Mouse (Mus musculus) MEL (cell line): ENCODE measurements around the gene Traf3ip2. TPM values are rescaled to one million over a fixed set of nuclear protein-coding genes. Genes with fewer than 3 reads are reported as not detected.

Experiments
- DNase-seq: peaks from one replicate; pipeline ENCODE4 v3.0.0; 2011; ENCODE audit warnings: low read depth, low spot score
- H3K27ac ChIP-seq: 2 replicates; pipeline ENCODE4 v1.5.1; 2012; ENCODE audit warnings: low read depth, mild to moderate bottlenecking, control low read depth, low read length, moderate library complexity; ENCODE audit not compliant: control insufficient read depth
- H3K27me3 ChIP-seq, 2 experiments: fragments of 150-350 bp in 1 of 2; sonication (generic) in 1 of 2; 2 replicates each; pipeline ENCODE4 v1.6.1; 2012; ENCODE audit warnings: low read length in 2 of 2, mild to moderate bottlenecking in 2 of 2, improper control_type of control experiment in 1 of 2, moderate library complexity in 1 of 2; ENCODE audit not compliant: insufficient read depth in 2 of 2, control insufficient read depth in 1 of 2
- H3K36me3 ChIP-seq, 2 experiments: 2 replicates each; pipeline ENCODE4 v1.6.1; 2012 to 2014; ENCODE audit warnings: low read length in 2 of 2, improper control_type of control experiment in 1 of 2, inconsistent platforms in 1 of 2, mild to moderate bottlenecking in 1 of 2; ENCODE audit not compliant: insufficient read depth in 2 of 2, control insufficient read depth in 1 of 2
- H3K4me1 ChIP-seq, 2 experiments: fragments of 150-350 bp in 1 of 2; sonication (generic) in 1 of 2; 2 replicates each; pipeline ENCODE4 v1.6.1; 2012; ENCODE audit warnings: low read length in 2 of 2, improper control_type of control experiment in 1 of 2, mild to moderate bottlenecking in 1 of 2; ENCODE audit not compliant: insufficient read depth in 2 of 2, control insufficient read depth in 1 of 2
- H3K4me3 ChIP-seq, 2 experiments: fragments of 150-350 bp in 1 of 2; sonication (generic) in 1 of 2; 2 replicates each; pipeline ENCODE4 v1.5.1; 2012; ENCODE audit warnings: low read depth in 2 of 2, low read length in 2 of 2, mild to moderate bottlenecking in 2 of 2, moderate library complexity in 2 of 2, control low read depth in 1 of 2, improper control_type of control experiment in 1 of 2; ENCODE audit not compliant: control insufficient read depth in 1 of 2, insufficient read depth in 1 of 2
- H3K79me2 ChIP-seq: 2 replicates; pipeline ENCODE4 v1.6.1; 2012; ENCODE audit warnings: mild to moderate bottlenecking, low read length, moderate library complexity; ENCODE audit not compliant: control insufficient read depth, poor library complexity, insufficient read depth
- H3K9ac ChIP-seq: 2 replicates; pipeline ENCODE4 v1.6.1; 2012; ENCODE audit warnings: low read depth, mild to moderate bottlenecking, control low read depth, low read length, moderate library complexity; ENCODE audit not compliant: control insufficient read depth, poor library complexity, severe bottlenecking
- H3K9me3 ChIP-seq: fragments of 150-350 bp; sonication (generic); replicated peaks from 2 replicates; pipeline ENCODE4 v1.6.1; 2012; ENCODE audit warnings: mild to moderate bottlenecking, low read length, improper control_type of control experiment, moderate library complexity; ENCODE audit not compliant: insufficient read depth
- CHD1 ChIP-seq: IDR thresholded peaks from 2 replicates; pipeline ENCODE4 v1.6.1; 2012; ENCODE audit warnings: low read depth, mild to moderate bottlenecking, inconsistent platforms, low read length, improper control_type of control experiment
- E2F4 ChIP-seq: IDR thresholded peaks from 2 replicates; pipeline ENCODE4 v1.6.1; 2011; ENCODE audit warnings: low read depth, low read length, improper control_type of control experiment, borderline replicate concordance
- ELF1 ChIP-seq: IDR thresholded peaks from 2 replicates; pipeline ENCODE4 v1.6.1; 2014; ENCODE audit warnings: low read depth, mild to moderate bottlenecking, inconsistent platforms, low read length, improper control_type of control experiment, moderate library complexity
- EP300 ChIP-seq, 2 experiments: IDR thresholded peaks; 2 replicates each; pipeline ENCODE4 v1.6.1; 2011; ENCODE audit warnings: improper control_type of control experiment in 2 of 2, low read length in 2 of 2, low read depth in 1 of 2, mild to moderate bottlenecking in 1 of 2
- JUND ChIP-seq: IDR thresholded peaks from 2 replicates; pipeline ENCODE4 v1.6.1; 2011; ENCODE audit warnings: low read depth, mild to moderate bottlenecking, improper control_type of control experiment, low read length
- KAT2A ChIP-seq: conservative IDR thresholded peaks from 2 replicates; pipeline ENCODE4 v1.6.1; 2012; ENCODE audit warnings: low read depth, low read length, improper control_type of control experiment, inconsistent platforms
- MAFK ChIP-seq: IDR thresholded peaks from 2 replicates; pipeline ENCODE4 v1.6.1; 2011; ENCODE audit warnings: low read depth, mild to moderate bottlenecking, low read length, improper control_type of control experiment, borderline replicate concordance
- MEF2A ChIP-seq: IDR thresholded peaks from 2 replicates; pipeline ENCODE4 v1.6.1; 2014; ENCODE audit warnings: low read depth, mild to moderate bottlenecking, inconsistent platforms, low read length, improper control_type of control experiment; ENCODE audit not compliant: poor library complexity, insufficient replicate concordance, severe bottlenecking; ENCODE audit errors: extremely low read depth
- MXI1 ChIP-seq: IDR thresholded peaks from 2 replicates; pipeline ENCODE4 v1.6.1; 2011; ENCODE audit warnings: mild to moderate bottlenecking, low read depth, low read length, improper control_type of control experiment
- NELFE ChIP-seq: IDR thresholded peaks from 2 replicates; pipeline ENCODE4 v1.6.1; 2011; ENCODE audit warnings: low read depth, low read length, improper control_type of control experiment
- NRF1 ChIP-seq: IDR thresholded peaks from 2 replicates; pipeline ENCODE4 v1.6.1; 2014; ENCODE audit warnings: low read depth, mild to moderate bottlenecking, inconsistent platforms, low read length, improper control_type of control experiment, moderate library complexity; ENCODE audit not compliant: poor library complexity, insufficient read depth, severe bottlenecking
- SMC3 ChIP-seq: IDR thresholded peaks from 2 replicates; pipeline ENCODE4 v1.6.1; 2011; ENCODE audit warnings: low read depth, low read length, improper control_type of control experiment
- USF1 ChIP-seq: IDR thresholded peaks from 2 replicates; pipeline ENCODE4 v1.6.1; 2014; ENCODE audit warnings: low read depth, mild to moderate bottlenecking, inconsistent platforms, low read length, improper control_type of control experiment, moderate library complexity
- USF2 ChIP-seq, 2 experiments: IDR thresholded peaks; 2 replicates each; pipeline ENCODE4 v1.6.1; 2011 to 2012; ENCODE audit warnings: improper control_type of control experiment in 2 of 2, low read length in 2 of 2, borderline replicate concordance in 1 of 2, inconsistent platforms in 1 of 2, low read depth in 1 of 2, mild to moderate bottlenecking in 1 of 2; ENCODE audit not compliant: insufficient read depth in 1 of 2
- ZKSCAN1 ChIP-seq: IDR thresholded peaks from 2 replicates; pipeline ENCODE4 v1.6.1; 2012; ENCODE audit warnings: low read depth, mild to moderate bottlenecking, inconsistent platforms, low read length, improper control_type of control experiment, moderate library complexity
- ZNF384 ChIP-seq: IDR thresholded peaks from 2 replicates; pipeline ENCODE4 v1.6.1; 2012; ENCODE audit warnings: low read depth, mild to moderate bottlenecking, inconsistent platforms, low read length, improper control_type of control experiment
- polyA plus RNA-seq, 2 experiments: library from polyadenylated mRNA; stranded (reverse) in 1 of 2; unstranded in 1 of 2; fragments of >175 nt in 1 of 2; fragments of >200 nt in 1 of 2; gene quantifications; 2 replicates each; pipeline versions ENCODE4 v1.2.1 to v1.2.4; 2012; ENCODE audit warnings: low replicate concordance in 2 of 2, low read depth in 1 of 2; ENCODE audit not compliant: insufficient read length in 2 of 2, insufficient read depth in 1 of 2, missing spikeins in 1 of 2
- total RNA-seq: library from RNA; depleted of rRNA; stranded (reverse); fragments of 300-350 nt; gene quantifications from 2 replicates; pipeline ENCODE4 v1.2.3, GENCODE M21; 2012

Gene Traf3ip2
- total and polyA plus RNA-seq, 3 experiments, result 1.3 to 3.0 TPM; not detected in 1

DNA sequence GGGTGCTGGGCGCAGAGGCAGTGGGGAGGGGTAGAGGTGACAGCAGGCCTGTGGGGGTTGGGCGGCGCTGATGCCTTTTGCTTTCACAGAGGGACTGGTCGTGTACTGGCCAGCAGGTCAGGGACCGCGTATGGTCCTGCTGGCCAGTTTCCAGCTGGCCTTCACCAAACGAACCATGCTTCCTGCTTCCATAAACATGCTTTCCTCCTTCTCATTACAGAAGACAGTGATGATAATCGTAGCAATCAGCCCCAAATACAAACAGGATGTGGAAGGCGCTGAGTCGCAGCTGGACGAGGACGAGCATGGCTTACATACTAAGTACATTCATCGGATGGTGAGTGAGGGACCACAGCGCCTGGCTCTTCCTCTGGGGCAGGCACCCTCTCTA is 33.9 kb downstream of the Traf3ip2 start:
- no peak for TF ChIP-seq ELF1
- no peak for TF ChIP-seq USF2 (IDR thresholded peaks at IDR 0.05; ENCODE audit: borderline replicate concordance in 1 of 2, insufficient read depth in 1 of 2, low read depth in 1 of 2, low read length in 2 of 2)
- TF ChIP-seq, all 39 proteins: peak for 0
- peaks cover 3 to 10% of the 10 kb centered on the region in 2 experiments for H3K4me1 ChIP-seq
- H3K27ac ChIP-seq, result no peak overlapping the region
- H3K27me3 ChIP-seq, result no peaks in the 10 kb centered on the region
- H3K9me3 ChIP-seq, result no peaks in the 10 kb centered on the region
- H3K9ac ChIP-seq, result no peak overlapping the region
- DNase-seq, result no peak
- peaks cover 0 to 5% of the 10 kb centered on the region in 2 experiments; a peak in 2 of 4 replicates for H3K36me3 ChIP-seq
- no peak overlapping the region for H3K4me3 ChIP-seq
- no peaks in the 10 kb centered on the region for H3K79me2 ChIP-seq

DNA sequence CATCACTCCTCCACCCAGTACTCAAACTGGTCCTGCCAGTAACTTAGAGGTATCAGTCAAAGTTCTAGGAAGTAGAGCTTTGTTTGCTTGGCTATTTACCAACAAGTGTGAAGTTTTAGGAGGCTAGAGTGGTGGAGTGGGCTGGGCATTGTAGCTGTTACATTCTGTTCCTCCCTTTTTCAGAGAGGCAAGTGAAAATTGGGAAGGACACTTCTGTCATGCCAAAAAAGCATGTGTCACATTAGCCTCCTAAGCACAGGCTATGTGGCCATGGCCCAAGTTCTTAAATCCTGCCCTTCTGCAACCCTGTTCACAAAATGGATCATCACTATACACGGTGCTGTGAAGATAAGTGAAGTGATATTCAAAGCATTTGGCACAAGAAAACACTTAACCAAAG is 34.4 kb downstream of the Traf3ip2 start:
- no peak overlapping the region for H3K4me3 ChIP-seq
- peaks cover 0 to 5% of the 10 kb centered on the region in 2 experiments; a peak in 2 of 4 replicates for H3K36me3 ChIP-seq
- H3K9me3 ChIP-seq, result no peaks in the 10 kb centered on the region
- no peak for TF ChIP-seq NELFE
- TF ChIP-seq MEF2A, result no peak
- no peak for TF ChIP-seq CHD1
- no peak for TF ChIP-seq EP300 (IDR thresholded peaks at IDR 0.05; ENCODE audit: low read depth in 1 of 2, low read length in 2 of 2)
- no peak for TF ChIP-seq NRF1
- no peak for TF ChIP-seq MAFK
- no peak for TF ChIP-seq USF1
- no peak for TF ChIP-seq ELF1
- no peak for TF ChIP-seq MXI1
- TF ChIP-seq E2F4, result no peak
- TF ChIP-seq ZKSCAN1, result no peak
- TF ChIP-seq JUND, result no peak
- no peak for TF ChIP-seq ZNF384
- no peak for TF ChIP-seq SMC3
- no peak for TF ChIP-seq KAT2A
- H3K79me2 ChIP-seq, result no peaks in the 10 kb centered on the region
- no peak overlapping the region for H3K27ac ChIP-seq
- no peak for DNase-seq
- no peak overlapping the region for H3K9ac ChIP-seq
- H3K27me3 ChIP-seq, result no peaks in the 10 kb centered on the region
- peaks cover 3 to 10% of the 10 kb centered on the region in 2 experiments for H3K4me1 ChIP-seq
